Mouse (Mus musculus) right cerebral cortex, postnatal 36 days (tissue): ENCODE data around the gene Lrrfip1.

Experiments
- DNase-seq, 2 experiments: peaks; one replicate each; pipeline ENCODE4 v3.0.0; 2022; ENCODE audit warnings: low spot score in 2 of 2, mixed read lengths in 1 of 2

The Lrrfip1 gene

DNA sequence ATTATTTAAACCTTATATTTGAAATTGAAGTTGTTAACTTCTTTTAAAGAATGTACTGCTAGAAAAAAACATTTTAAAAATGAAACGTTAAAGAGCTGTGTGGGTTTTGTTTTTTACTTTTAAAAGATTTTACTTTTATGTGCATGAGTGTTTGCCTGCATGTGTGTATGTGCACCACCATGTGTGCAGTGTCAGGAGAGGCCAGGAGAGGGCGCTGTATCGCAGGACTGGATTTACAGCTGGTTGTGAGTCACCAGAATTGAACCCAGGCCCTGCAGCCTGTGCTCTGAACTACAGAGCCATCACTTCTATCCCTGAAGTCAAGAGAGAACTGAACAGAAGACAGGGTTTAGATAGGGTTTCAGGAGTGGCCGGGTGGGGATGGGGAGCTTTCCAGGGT lies 130.3 kb downstream of the Lrrfip1 start:
- no peak for DNase-seq

DNA sequence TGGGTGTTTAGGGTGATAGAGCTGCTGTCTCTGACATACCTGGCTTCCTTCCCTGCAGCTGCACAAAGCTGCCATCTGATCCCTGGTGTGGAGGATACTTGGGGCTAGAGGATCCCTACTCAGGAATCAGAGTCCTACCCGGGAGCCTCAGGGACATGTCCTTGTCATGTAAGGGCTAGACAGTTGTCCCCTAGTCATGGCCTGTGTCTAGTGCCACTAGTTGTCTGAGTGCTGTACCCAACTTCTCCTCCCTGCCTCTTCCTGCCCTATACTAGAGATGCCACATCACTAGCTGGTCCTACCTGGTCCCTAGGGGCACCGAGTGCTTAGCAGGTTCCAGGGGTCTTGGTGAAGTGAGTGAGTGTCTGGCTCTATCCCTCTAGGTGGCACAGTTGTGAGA lies 138.5 kb downstream of the Lrrfip1 start:
- no peak for DNase-seq

DNA sequence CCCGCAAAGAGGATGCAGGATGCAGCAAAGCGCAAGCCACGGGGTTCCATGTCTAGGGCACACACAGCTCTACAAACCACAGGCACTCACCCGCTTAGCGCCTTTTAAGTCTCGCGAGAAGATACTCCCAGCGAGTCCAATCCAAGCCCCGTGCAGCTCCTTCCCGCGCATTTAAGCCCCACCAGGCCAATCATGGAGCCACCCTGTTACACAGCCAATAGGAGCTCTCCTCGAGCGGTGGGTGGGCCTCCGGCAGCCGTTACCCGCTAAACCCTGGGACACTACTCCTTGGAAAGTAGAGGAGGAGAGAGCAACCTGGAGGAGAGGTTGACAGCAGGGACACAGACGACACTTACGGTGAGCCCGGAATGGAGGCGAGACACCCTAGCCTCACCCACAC lies 146.3 kb downstream of the Lrrfip1 start, which contains the start of gene Rbm44:
Gene Rbm44 (plus strand): TSS at position 277 of the 400 bp plus-strand sequence.
- no peak for DNase-seq

DNA sequence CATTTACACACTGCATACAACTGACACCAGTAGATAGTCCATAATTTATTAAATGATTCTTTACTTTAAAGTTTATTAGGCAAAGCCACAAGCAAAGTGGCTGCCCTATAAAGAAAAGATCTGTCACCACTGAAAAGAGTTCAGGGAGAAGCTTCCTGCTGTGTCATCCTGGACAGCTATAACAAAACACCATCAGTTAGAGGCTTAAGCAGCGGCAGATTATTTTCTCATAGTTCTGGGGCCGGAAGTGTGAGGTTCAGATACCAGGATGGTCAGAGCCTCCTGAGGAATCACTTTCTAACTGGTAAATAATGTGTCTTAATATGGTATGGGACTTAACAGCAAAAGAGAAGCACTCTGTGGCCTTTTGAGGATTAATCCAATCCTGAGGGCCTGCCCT lies 153.0 kb downstream of the Lrrfip1 start:
- no peak for DNase-seq

DNA sequence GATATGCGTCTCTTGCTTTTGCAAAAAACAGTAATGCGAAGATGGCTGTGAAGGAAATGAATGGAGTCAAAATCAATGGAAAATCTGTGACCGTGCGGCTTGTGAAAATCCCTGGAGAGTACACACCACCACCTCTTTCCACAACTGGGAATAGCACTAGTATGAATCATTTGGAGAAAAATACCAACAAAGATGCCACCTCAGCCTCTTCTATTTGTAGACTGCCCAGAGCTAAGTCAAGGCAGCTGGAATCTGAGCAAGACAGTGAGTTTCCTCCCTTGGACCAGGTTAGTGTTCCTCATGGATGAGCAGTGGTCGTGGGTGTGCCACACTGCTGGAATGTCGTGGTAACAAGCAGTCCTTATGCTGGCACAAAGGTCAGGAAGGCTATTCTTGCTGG lies 168.3 kb downstream of the Lrrfip1 start:
- DNase-seq: no peak

DNA sequence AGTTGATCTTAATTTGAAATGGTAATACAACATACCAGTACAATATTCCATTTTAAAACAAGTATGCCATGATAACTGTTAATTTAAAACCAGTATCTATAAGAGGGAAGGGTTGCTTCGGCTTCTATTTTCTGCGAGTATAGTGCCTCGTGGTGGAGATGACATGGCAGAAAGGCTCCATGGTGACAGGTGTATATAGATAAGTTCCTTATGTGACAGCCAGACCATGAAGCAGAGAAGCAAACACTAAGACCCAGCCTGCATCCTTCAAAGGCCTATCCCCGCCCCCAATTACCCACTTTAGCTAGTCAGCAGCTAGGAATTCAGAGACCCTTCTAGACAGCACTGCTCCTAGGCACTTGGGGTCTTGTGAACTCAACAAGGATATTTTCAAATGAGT lies 170.6 kb downstream of the Lrrfip1 start:
- DNase-seq: no peak

DNA sequence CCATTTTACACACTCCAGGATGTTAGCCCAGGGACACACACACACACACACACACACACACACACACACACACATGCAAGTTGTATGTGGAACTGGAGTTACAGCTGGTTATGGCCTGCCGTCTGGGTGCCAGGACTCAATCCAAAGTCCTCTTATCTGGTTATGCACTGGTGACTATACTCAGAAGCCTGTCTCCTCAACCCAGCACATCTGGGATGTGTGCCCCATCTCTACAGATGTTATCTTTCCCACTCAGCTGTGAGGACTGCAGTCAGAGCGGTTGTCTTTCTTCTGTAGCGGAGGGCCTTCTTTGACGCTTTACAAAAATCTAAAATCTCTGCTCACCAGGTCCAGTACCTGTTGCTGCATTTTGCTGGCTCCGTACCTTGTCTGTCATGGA lies 176.3 kb downstream of the Lrrfip1 start:
- DNase-seq: no peak

DNA sequence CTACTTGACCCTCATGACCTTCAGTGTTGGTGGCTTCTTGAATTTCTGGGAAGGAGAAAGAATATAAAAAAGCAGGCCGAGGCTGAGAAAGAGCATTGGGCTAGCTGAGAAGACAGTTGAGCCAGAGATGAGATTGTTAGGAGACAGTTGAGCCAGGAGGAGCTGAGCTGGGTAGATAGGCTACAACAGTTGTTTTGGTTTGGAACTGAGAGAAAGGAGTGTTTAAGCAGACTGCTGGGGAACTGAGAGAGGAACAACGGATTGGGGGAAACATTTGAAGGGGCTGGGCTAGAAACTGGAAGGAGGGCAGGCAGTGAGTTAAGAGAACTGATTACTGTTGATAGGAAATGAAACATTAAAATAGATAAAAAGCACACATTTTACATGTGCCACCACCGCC lies 177.5 kb downstream of the Lrrfip1 start:
- no peak for DNase-seq

DNA sequence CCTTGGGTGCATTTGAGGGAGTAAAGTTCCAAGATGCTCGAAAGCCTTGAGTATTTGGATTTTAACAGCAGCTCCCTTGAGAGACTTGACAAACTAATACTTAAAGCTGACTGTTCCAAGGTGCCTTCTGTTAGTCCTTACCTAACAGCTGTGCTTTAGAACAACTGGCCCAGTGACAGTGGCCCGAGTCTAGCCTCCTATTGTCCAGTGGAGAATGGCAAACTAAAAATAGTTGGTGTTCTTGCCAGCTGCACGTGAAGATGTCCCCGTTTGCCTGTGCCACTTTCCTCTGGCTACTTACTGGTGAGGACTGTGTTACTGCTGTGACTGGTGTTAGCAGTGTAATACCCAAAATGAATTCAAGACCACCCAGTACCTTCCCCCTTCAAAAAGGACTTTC lies 178.3 kb downstream of the Lrrfip1 start:
- no peak for DNase-seq
